ENCODE assay signal across 23 mouse cellular contexts in the genomic region with DNA sequence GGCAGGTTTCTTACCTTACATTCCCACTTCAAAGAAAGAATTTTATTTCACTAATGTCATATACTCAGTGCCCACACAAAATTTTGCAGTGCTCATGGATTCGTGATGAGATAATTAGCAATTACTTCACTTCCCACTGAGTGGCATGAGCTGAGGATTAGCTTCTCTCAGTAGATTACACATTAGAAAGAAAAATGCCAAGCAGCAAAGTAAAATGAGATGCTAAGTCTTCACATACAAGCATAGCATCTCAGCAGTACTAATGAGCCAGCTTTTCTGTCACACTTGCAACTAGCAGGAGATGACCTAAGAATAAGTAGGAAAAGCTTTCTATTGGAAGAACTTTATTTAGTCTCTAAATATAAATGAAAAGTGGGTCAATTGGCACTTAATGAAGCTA.
DNase-seq lines count a peak whose midpoint lies in the region; ATAC-seq and TF ChIP-seq lines count a peak whose summit lies in the region.
"Had no signal": no experiment of that assay in that cellular context is flagged by ENCODE, and none has a peak within 500 bp of the region (broad histone marks: within the 10 kb centered on the region; RNA-seq: fewer than 3 reads in every experiment).

No protein-coding gene starts in this region.

- WGBS in forebrain, postnatal 0 days = 17% methylated on average over 1 of the region's 1 CpGs
- 30% methylated on average over 1 of the region's 1 CpGs for WGBS in forebrain, embryonic 11.5 days
- WGBS in midbrain, embryonic 16.5 days = 45% methylated on average over 1 of the region's 1 CpGs
- WGBS in midbrain, embryonic 11.5 days = 69% methylated on average over 1 of the region's 1 CpGs

- DNase-seq in forebrain, postnatal 0 days = peak; percentile 11
- no peak for DNase-seq in forebrain, embryonic 11.5 days (ENCODE audit: low spot score)
- peak; percentile 11 for DNase-seq in left cerebral cortex, adult 11 months (ENCODE audit: low spot score)
- DNase-seq in left cerebral cortex, adult 18-20 months (ENCODE audit: low spot score in 2 of 2) = no peak
- no peak for DNase-seq in midbrain, embryonic 11.5 days (ENCODE audit: low spot score, missing footprints)
- peak; percentile 45 for DNase-seq in brain, embryonic 14.5 days (ENCODE audit: low read depth)
- no peak for DNase-seq in urinary bladder, postnatal 25 days (ENCODE audit: low spot score)
- DNase-seq: adrenal gland, adult 2 months; adrenal gland, postnatal 14 days; cerebellum, adult 18-20 months; cerebellum, adult 9-10 months; cerebellum, postnatal 14 days; gastrocnemius, postnatal 25 days; heart, adult 18-20 months; heart, postnatal 10 days; heart, postnatal 36 days had no signal

- no peak overlapping the region for H3K4me2 ChIP-seq in forebrain, postnatal 0 days (ENCODE audit: low read depth)
- no peak overlapping the region for H3K4me2 ChIP-seq in forebrain, embryonic 11.5 days (ENCODE audit: low read depth, low read length, severe bottlenecking)
- no peak overlapping the region for H3K4me2 ChIP-seq in midbrain, embryonic 16.5 days (ENCODE audit: low read length)
- H3K4me2 ChIP-seq in midbrain, embryonic 11.5 days = no peak overlapping the region
- H3K4me2 ChIP-seq: heart, embryonic 12.5 days; heart, embryonic 15.5 days; hindbrain, embryonic 13.5 days had no signal

- ATAC-seq in forebrain, postnatal 0 days = peak; percentile 55
- no peak for ATAC-seq in forebrain, embryonic 11.5 days (replicated peaks; ENCODE audit: low FRiP score)
- peak; percentile 60; the same call in 1 of the 2 replicates for ATAC-seq in midbrain, embryonic 16.5 days
- no peak for ATAC-seq in midbrain, embryonic 11.5 days (ENCODE audit: low FRiP score)
- ATAC-seq: CD4-positive, CD25-positive, alpha-beta regulatory T cell, adult 4 months had no signal

- no peaks in the 10 kb centered on the region for H3K4me1 ChIP-seq in forebrain, postnatal 0 days (ENCODE audit: insufficient read depth)
- no peaks in the 10 kb centered on the region for H3K4me1 ChIP-seq in forebrain, embryonic 11.5 days (replicated peaks; ENCODE audit: control insufficient read depth, insufficient read depth, low read length)
- no peaks in the 10 kb centered on the region for H3K4me1 ChIP-seq in midbrain, embryonic 16.5 days (ENCODE audit: control insufficient read depth, insufficient read depth, low read length)
- no peaks in the 10 kb centered on the region for H3K4me1 ChIP-seq in midbrain, embryonic 11.5 days (ENCODE audit: control insufficient read depth, insufficient read depth, low read length)
- H3K4me1 ChIP-seq: forebrain, embryonic 10.5 days; heart, embryonic 12.5 days; heart, embryonic 15.5 days; hindbrain, embryonic 10.5 days; hindbrain, embryonic 13.5 days had no signal

- H3K27me3 ChIP-seq in forebrain, postnatal 0 days (ENCODE audit: insufficient read depth, low read length) = no peaks in the 10 kb centered on the region
- H3K27me3 ChIP-seq in forebrain, embryonic 11.5 days (ENCODE audit: control insufficient read depth, insufficient read depth, low read length) = no peaks in the 10 kb centered on the region
- H3K27me3 ChIP-seq in midbrain, embryonic 16.5 days (ENCODE audit: control insufficient read depth, insufficient read depth, low read depth, low read length) = no peaks in the 10 kb centered on the region
- H3K27me3 ChIP-seq in midbrain, embryonic 11.5 days (ENCODE audit: control insufficient read depth, insufficient read depth, low read length) = no peaks in the 10 kb centered on the region
- H3K27me3 ChIP-seq: heart, embryonic 12.5 days; heart, embryonic 15.5 days; hindbrain, embryonic 13.5 days had no signal

- no peaks in the 10 kb centered on the region for H3K9me3 ChIP-seq in forebrain, postnatal 0 days (ENCODE audit: low read length)
- no peaks in the 10 kb centered on the region for H3K9me3 ChIP-seq in forebrain, embryonic 11.5 days (ENCODE audit: control insufficient read depth, low read length)
- H3K9me3 ChIP-seq in midbrain, embryonic 16.5 days (replicated peaks; ENCODE audit: control insufficient read depth, low read length, poor library complexity, severe bottlenecking) = no peaks in the 10 kb centered on the region
- no peaks in the 10 kb centered on the region for H3K9me3 ChIP-seq in midbrain, embryonic 11.5 days (ENCODE audit: control insufficient read depth, low read length)
- H3K9me3 ChIP-seq: forebrain, embryonic 10.5 days; heart, embryonic 12.5 days; heart, embryonic 15.5 days; hindbrain, embryonic 10.5 days; hindbrain, embryonic 13.5 days had no signal

- TF ChIP-seq POLR2A in brain, embryonic 14.5 days (IDR thresholded peaks at IDR 0.05; ENCODE audit: borderline replicate concordance, extremely low read depth, insufficient read depth, insufficient read length, poor library complexity, severe bottlenecking) = no peak

- no peak for TF ChIP-seq CTCF in forebrain, postnatal 0 days (IDR thresholded peaks at IDR 0.05; ENCODE audit: low read depth)
- no peak for TF ChIP-seq CTCF in brain, embryonic 14.5 days (IDR thresholded peaks at IDR 0.05; ENCODE audit: borderline replicate concordance, extremely low read depth, insufficient read depth, insufficient read length)

- no peak overlapping the region for H3K4me3 ChIP-seq in forebrain, postnatal 0 days (ENCODE audit: low read depth, low read length)
- no peak overlapping the region for H3K4me3 ChIP-seq in forebrain, embryonic 11.5 days (ENCODE audit: low read depth, low read length)
- no peak overlapping the region for H3K4me3 ChIP-seq in midbrain, embryonic 16.5 days (ENCODE audit: low read depth, low read length)
- H3K4me3 ChIP-seq in midbrain, embryonic 11.5 days (ENCODE audit: low read depth, low read length) = no peak overlapping the region
- H3K4me3 ChIP-seq: forebrain, embryonic 10.5 days; heart, embryonic 12.5 days; heart, embryonic 15.5 days; hindbrain, embryonic 10.5 days; hindbrain, embryonic 13.5 days had no signal

- H3K36me3 ChIP-seq in forebrain, postnatal 0 days (ENCODE audit: insufficient read depth) = no peaks in the 10 kb centered on the region
- no peaks in the 10 kb centered on the region for H3K36me3 ChIP-seq in forebrain, embryonic 11.5 days (ENCODE audit: control insufficient read depth, insufficient read depth, low read length)
- H3K36me3 ChIP-seq in midbrain, embryonic 16.5 days (ENCODE audit: control insufficient read depth, insufficient read depth, low read length) = no peaks in the 10 kb centered on the region
- H3K36me3 ChIP-seq in midbrain, embryonic 11.5 days (ENCODE audit: control insufficient read depth, insufficient read depth, low read length) = no peaks in the 10 kb centered on the region
- H3K36me3 ChIP-seq: forebrain, embryonic 10.5 days; heart, embryonic 12.5 days; heart, embryonic 15.5 days; hindbrain, embryonic 10.5 days; hindbrain, embryonic 13.5 days had no signal

- no peak overlapping the region for H3K9ac ChIP-seq in forebrain, postnatal 0 days
- no peak overlapping the region for H3K9ac ChIP-seq in forebrain, embryonic 11.5 days (ENCODE audit: low read length)
- no peak overlapping the region for H3K9ac ChIP-seq in midbrain, embryonic 16.5 days (ENCODE audit: low read depth, low read length)
- H3K9ac ChIP-seq in midbrain, embryonic 11.5 days (ENCODE audit: low read length) = no peak overlapping the region
- H3K9ac ChIP-seq: heart, embryonic 12.5 days; heart, embryonic 15.5 days; hindbrain, embryonic 13.5 days had no signal

- no peak overlapping the region for H3K27ac ChIP-seq in forebrain, postnatal 0 days (ENCODE audit: low read depth, low read length)
- no peak overlapping the region for H3K27ac ChIP-seq in forebrain, embryonic 11.5 days (ENCODE audit: low read depth, low read length)
- H3K27ac ChIP-seq in midbrain, embryonic 16.5 days (ENCODE audit: low read length) = no peak overlapping the region
- no peak overlapping the region for H3K27ac ChIP-seq in midbrain, embryonic 11.5 days (ENCODE audit: low read depth, low read length)
- H3K27ac ChIP-seq: forebrain, embryonic 10.5 days; heart, embryonic 15.5 days; hindbrain, embryonic 10.5 days; hindbrain, embryonic 13.5 days had no signal

Comparison
In these comparisons a context has a peak if more than half of its experiments do, and no peak if none do; other contexts are left out.
1. ATAC-seq: peak in forebrain, postnatal 0 days (single experiment) and midbrain, embryonic 16.5 days (single experiment); none in forebrain, embryonic 11.5 days (single experiment) and midbrain, embryonic 11.5 days (single experiment).
2. DNase-seq: peak in forebrain, postnatal 0 days (single experiment), left cerebral cortex, adult 11 months (single experiment) and brain, embryonic 14.5 days (single experiment); none in forebrain, embryonic 11.5 days (single experiment), left cerebral cortex, adult 18-20 months (0 of 2), midbrain, embryonic 11.5 days (single experiment) and urinary bladder, postnatal 25 days (single experiment).